Mouse (Mus musculus) kidney, postnatal 0 days (tissue): ENCODE data around the gene Pgrmc2. TPM values are rescaled to one million over a fixed set of nuclear protein-coding genes. Genes with fewer than 3 reads are reported as not detected.

Experiments used
- ATAC-seq: fragments of 200-750 bp; cut with Nextera tagmentation; replicated peaks from 2 replicates; pipeline ENCODE4 v1.8.0; 2017; ENCODE audit warnings: low read depth, moderate number of reproducible peaks, moderate TSS enrichment, moderate library complexity; ENCODE audit not compliant: low FRiP score
- DNase-seq: peaks from one replicate; pipeline ENCODE4 v3.0.0-alpha.2; 2016; ENCODE audit warnings: low spot score
- H3K27ac ChIP-seq: fragments of 300-500 bp; sonication (generic); 2 replicates; pipeline ENCODE4 v1.5.1; 2014; ENCODE audit warnings: mild to moderate bottlenecking
- H3K27me3 ChIP-seq: fragments of 300-500 bp; sonication (generic); 2 replicates; pipeline ENCODE4 v1.6.1; 2014; ENCODE audit warnings: low read length, mixed read lengths; ENCODE audit not compliant: insufficient read depth
- H3K36me3 ChIP-seq: fragments of 300-500 bp; sonication (generic); 2 replicates; pipeline ENCODE4 v1.6.1; 2014; ENCODE audit warnings: low read length, mixed read lengths; ENCODE audit not compliant: insufficient read depth
- H3K4me1 ChIP-seq: fragments of 300-500 bp; sonication (generic); replicated peaks from 2 replicates; pipeline ENCODE4 v1.6.1; 2014; ENCODE audit warnings: antibody characterized with exemption, low read length, mixed read lengths; ENCODE audit not compliant: insufficient read depth
- H3K4me2 ChIP-seq: fragments of 300-500 bp; sonication (generic); 2 replicates; pipeline ENCODE4 v1.6.1; 2014; ENCODE audit warnings: mild to moderate bottlenecking, low read length, moderate library complexity, mixed read lengths
- H3K4me3 ChIP-seq: fragments of 300-500 bp; sonication (generic); replicated peaks from 2 replicates; pipeline ENCODE4 v1.5.1; 2014; ENCODE audit warnings: low read depth, low read length
- H3K9ac ChIP-seq: fragments of 300-500 bp; sonication (generic); 2 replicates; pipeline ENCODE4 v1.6.1; 2014; ENCODE audit warnings: low read depth, low read length
- H3K9me3 ChIP-seq: fragments of 300-500 bp; sonication (generic); replicated peaks from 2 replicates; pipeline ENCODE4 v1.6.1; 2016; ENCODE audit warnings: low read length, inconsistent platforms, mixed read lengths
- CTCF ChIP-seq: IDR thresholded peaks from 2 replicates; pipeline ENCODE4 v1.5.1; 2016; ENCODE audit warnings: antibody characterized with exemption, low read depth, mild to moderate bottlenecking, moderate library complexity
- WGBS: fragments of 180-500 bp; shearing (Covaris S2); extraction: QIAGEN DNeasy Blood & Tissue Kit; methylation state at CpG from one replicate; pipeline ENCODE4 v1.1.7; 2014; 5-methylcytosine and 5-hydroxymethylcytosine counted together
- polyA plus RNA-seq: library from polyadenylated mRNA; unstranded; fragments of >200 nt; fragmentation: Nextera tagmentation; extraction: Ambion mirVana; gene quantifications from 2 replicates; pipeline ENCODE4 v1.2.1, GENCODE M21; 2015

Gene Pgrmc2
- polyA plus RNA-seq, 1 experiment from 2014 or later, result 36.0 TPM

DNA sequence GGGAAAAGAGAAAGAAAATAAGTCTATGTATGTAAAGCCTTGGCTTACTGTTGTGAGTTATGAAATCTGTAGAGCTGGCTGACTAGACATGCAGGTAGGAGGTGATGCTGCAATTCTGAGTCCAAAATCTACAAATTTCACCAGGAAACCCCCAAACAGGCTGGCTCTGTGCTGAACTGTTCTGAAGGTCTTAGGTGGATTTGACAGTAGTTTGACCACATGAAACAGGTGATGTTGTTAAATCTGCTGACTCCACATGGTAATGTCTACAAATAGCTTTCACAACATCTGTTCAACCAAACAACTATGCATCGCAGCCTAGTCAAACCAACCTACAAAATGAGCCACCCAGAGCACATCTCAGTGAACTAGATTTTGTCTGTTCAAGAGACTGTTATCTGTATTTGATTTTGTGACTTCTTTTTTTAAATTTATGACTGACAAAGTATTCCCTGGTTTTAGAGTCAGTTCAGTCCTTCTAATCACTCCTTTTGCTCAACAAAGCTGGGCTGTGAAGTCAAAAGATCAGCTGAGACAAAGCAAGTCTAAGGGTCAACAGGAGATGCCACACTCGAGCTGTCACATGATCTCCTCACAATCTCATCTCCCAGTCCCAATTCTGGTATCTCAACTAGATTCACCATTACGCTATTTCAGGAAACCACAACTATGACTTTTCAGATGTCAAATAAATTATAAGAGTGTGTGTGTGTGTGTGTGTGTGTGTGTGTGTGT lies 20.8 kb downstream of the Pgrmc2 start:
- DNase-seq (no peak), ATAC-seq (no peak)
- no peaks in the 10 kb centered on the region for H3K4me1 ChIP-seq
- H3K36me3 ChIP-seq, result no peaks in the 10 kb centered on the region
- H3K27ac ChIP-seq, result no peak overlapping the region
- WGBS, result 78% methylated on average over 3 of the region's 3 CpGs
- no peaks in the 10 kb centered on the region for H3K9me3 ChIP-seq
- H3K9ac ChIP-seq, result no peak overlapping the region
- H3K27me3 ChIP-seq, result no peaks in the 10 kb centered on the region
- no peak overlapping the region for H3K4me2 ChIP-seq
- TF ChIP-seq CTCF, result no peak
- H3K4me3 ChIP-seq, result no peak overlapping the region

DNA sequence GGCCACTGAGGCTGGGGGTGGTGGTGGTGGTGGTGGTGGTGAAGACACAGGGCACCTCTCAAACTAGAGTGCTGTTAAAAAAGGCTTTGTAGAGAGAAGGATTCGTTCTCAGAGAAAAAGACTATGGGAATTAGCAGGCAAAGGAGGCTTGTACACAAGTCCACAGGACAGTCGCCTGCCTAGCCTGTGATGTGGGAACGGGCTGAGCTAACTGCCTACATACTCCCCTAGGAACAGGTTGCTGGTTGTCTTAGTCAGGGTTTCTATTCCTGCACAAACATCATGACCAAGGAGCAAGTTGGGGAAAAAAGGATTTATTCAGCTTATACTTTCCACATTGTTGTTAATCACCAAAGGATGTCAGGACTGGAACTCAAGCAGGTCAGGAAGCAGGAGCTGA lies 23.6 kb downstream of the Pgrmc2 start:
- no peaks in the 10 kb centered on the region for H3K27me3 ChIP-seq
- no peaks in the 10 kb centered on the region for H3K36me3 ChIP-seq
- ATAC-seq (no peak), DNase-seq (no peak)
- H3K4me1 ChIP-seq, result no peaks in the 10 kb centered on the region
- H3K9ac ChIP-seq, result no peak overlapping the region
- 98% methylated on average over 3 of the region's 3 CpGs for WGBS
- no peak overlapping the region for H3K27ac ChIP-seq
- H3K4me2 ChIP-seq, result no peak overlapping the region
- H3K9me3 ChIP-seq, result no peaks in the 10 kb centered on the region
- no peak for TF ChIP-seq CTCF
- H3K4me3 ChIP-seq, result no peak overlapping the region

DNA sequence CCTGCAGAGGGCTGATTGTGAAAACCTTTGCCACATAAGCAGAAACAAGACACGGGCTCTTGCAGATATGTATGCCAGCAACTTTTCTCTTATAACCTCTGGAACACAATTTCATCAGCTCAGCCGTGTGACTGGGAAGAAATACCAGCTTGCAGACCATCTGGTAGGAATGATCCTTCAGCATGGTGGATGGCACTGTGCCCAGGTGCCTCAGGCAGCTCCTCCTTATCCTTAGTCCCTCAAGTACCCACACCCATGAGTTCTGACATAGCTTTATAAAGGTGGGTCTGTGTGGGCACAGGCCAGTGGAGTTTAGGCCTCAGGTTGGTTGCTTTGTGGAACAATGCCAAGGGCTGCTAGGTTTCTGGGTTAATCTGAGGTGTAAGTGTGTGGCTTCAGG lies 24.5 kb downstream of the Pgrmc2 start:
- DNase-seq, result no peak
- Histone ChIP-seq H3K27me3 (no peaks in the 10 kb centered on the region), H3K4me3 (no peak overlapping the region), H3K36me3 (no peaks in the 10 kb centered on the region), H3K9ac (no peak overlapping the region), H3K27ac (no peak overlapping the region), H3K4me1 (no peaks in the 10 kb centered on the region), H3K9me3 (no peaks in the 10 kb centered on the region), H3K4me2 (no peak overlapping the region)
- no peak for ATAC-seq
- TF ChIP-seq CTCF, result no peak
- 76% methylated on average over 2 of the region's 2 CpGs for WGBS

DNA sequence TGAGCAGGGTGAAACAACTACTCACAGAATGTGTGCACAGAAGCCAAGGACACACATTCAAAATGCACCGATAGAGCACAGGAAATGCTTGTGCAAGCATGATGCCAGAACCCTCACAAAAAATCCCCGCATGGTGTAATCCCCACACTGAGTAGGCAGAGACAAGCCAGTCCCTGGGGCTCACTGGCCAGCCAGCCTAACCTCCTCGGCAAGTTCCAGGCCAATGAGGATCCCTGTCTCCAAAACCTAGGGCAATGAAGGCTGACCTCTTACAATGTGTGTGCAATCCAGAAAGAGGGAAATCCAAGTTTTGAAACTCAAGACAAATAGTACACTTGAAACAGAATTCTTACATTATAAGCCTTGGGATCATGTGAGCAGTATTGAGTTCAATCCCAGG lies 29.5 kb downstream of the Pgrmc2 start:
- no peak for ATAC-seq
- Histone ChIP-seq H3K27ac (no peak overlapping the region), H3K4me2 (no peak overlapping the region), H3K9me3 (no peaks in the 10 kb centered on the region), H3K27me3 (no peaks in the 10 kb centered on the region), H3K4me1 (no peaks in the 10 kb centered on the region), H3K36me3 (no peaks in the 10 kb centered on the region), H3K4me3 (no peak overlapping the region), H3K9ac (no peak overlapping the region)
- no peak for TF ChIP-seq CTCF
- DNase-seq, result no peak
- 88% methylated on average over 3 of the region's 3 CpGs for WGBS

DNA sequence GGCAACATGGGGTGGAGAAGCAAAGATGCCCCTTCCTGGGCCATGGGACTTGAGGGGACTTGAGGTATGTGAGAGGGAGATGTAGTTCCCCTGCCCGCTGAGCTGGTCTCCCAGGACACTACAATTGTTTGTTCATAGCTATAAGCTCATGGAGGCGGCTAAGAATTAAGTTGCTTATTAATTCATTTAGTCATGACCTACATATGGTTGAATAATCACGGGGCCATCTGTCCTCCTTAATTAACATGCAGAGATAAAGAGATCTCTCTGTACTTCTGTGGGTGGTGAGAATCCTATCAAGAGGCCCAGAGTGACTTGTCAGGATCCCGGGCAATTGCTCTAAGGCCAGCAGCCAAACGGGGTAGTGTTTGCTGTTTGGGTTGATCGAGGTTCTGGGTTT lies 35.0 kb downstream of the Pgrmc2 start:
- DNase-seq, result no peak
- Histone ChIP-seq H3K4me3 (no peak overlapping the region), H3K9me3 (no peaks in the 10 kb centered on the region), H3K27ac (no peak overlapping the region), H3K4me2 (no peak overlapping the region), H3K27me3 (no peaks in the 10 kb centered on the region), H3K4me1 (no peaks in the 10 kb centered on the region), H3K9ac (no peak overlapping the region), H3K36me3 (no peaks in the 10 kb centered on the region)
- WGBS, result 89% methylated on average over 6 of the region's 6 CpGs
- no peak for TF ChIP-seq CTCF
- no peak for ATAC-seq

DNA sequence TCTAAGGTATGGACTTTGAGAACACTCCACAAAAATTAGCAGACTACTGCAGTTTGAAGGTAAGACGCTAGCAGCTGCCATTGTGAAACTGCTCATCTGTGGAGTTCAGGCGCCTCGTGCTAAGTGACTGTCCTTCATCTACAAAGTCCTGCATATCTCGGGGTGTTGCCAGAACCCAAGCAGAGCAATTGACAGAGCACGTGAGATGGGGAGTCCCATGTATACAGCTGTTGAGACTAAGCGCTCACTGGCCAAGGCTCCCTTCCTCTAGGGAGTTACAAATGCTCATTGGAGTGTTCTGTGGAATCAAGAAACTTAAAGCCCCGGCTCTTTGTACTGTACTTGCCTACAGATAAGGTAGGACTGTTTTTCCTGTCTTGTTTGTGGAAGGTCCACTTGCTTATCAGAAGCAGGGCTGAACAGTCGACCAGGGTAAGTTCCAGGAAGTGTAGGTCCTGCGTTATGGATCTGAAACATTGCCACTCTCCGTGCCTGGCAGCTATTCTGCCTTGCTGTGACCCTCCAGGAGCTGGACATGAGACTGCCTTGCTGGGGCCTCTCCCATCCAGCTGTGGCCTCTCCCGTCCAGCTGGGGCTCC lies 39.0 kb downstream of the Pgrmc2 start:
- no peak overlapping the region for H3K4me3 ChIP-seq
- H3K9ac ChIP-seq, result no peak overlapping the region
- ATAC-seq, result no peak
- H3K4me2 ChIP-seq, result no peak overlapping the region
- no peaks in the 10 kb centered on the region for H3K27me3 ChIP-seq
- no peaks in the 10 kb centered on the region for H3K4me1 ChIP-seq
- no peak for TF ChIP-seq CTCF
- 69% methylated on average over 11 of the region's 11 CpGs for WGBS
- H3K27ac ChIP-seq, result no peak overlapping the region
- no peak for DNase-seq
- H3K9me3 ChIP-seq, result no peaks in the 10 kb centered on the region
- H3K36me3 ChIP-seq, result no peaks in the 10 kb centered on the region
